Mouse (Mus musculus) ES-Bruce4 (cell line): Measurements from ENCODE around the gene Snip1. TPM values are rescaled to one million over a fixed set of nuclear protein-coding genes. Genes with fewer than 3 reads are reported as not detected.

Experiments used
- H3K27ac ChIP-seq: 2 replicates; pipeline ENCODE4 v1.5.1; 2012; ENCODE audit warnings: low read length, inconsistent platforms; ENCODE audit not compliant: insufficient read depth
- H3K27me3 ChIP-seq: 2 replicates; pipeline ENCODE4 v1.6.1; 2012; ENCODE audit warnings: mild to moderate bottlenecking, low read length, inconsistent platforms; ENCODE audit not compliant: control insufficient read depth, poor library complexity, insufficient read depth, severe bottlenecking
- H3K36me3 ChIP-seq: 2 replicates; pipeline ENCODE4 v1.6.1; 2012; ENCODE audit warnings: inconsistent platforms, mild to moderate bottlenecking, low read length, moderate library complexity; ENCODE audit not compliant: control insufficient read depth, poor library complexity, insufficient read depth, severe bottlenecking
- H3K4me1 ChIP-seq: one replicate; pipeline ENCODE4 v1.8.1; 2011; ENCODE audit warnings: low read length; ENCODE audit not compliant: control insufficient read depth, insufficient read depth
- H3K4me3 ChIP-seq: 2 replicates; pipeline ENCODE4 v1.5.1; 2011; ENCODE audit warnings: low read depth, mild to moderate bottlenecking, low read length
- H3K9ac ChIP-seq: 2 replicates; pipeline ENCODE4 v1.6.1; 2012; ENCODE audit warnings: low read depth, mild to moderate bottlenecking, inconsistent platforms; ENCODE audit not compliant: poor library complexity, severe bottlenecking
- H3K9me3 ChIP-seq: replicated peaks from 2 replicates; pipeline ENCODE4 v1.6.1; 2012; ENCODE audit warnings: mild to moderate bottlenecking, low read length, inconsistent platforms; ENCODE audit not compliant: control insufficient read depth, poor library complexity, insufficient read depth, severe bottlenecking
- CTCF ChIP-seq: IDR thresholded peaks from one replicate; pipeline ENCODE4 v1.8.1; 2011; ENCODE audit warnings: low read depth, low read length
- EP300 ChIP-seq: IDR thresholded peaks from 2 replicates; pipeline ENCODE4 v1.6.1; 2011; ENCODE audit warnings: low read depth, low read length; ENCODE audit not compliant: insufficient read depth
- POLR2A ChIP-seq: IDR thresholded peaks from one replicate; pipeline ENCODE4 v1.8.1; 2011; ENCODE audit warnings: low read length; ENCODE audit not compliant: insufficient read depth
- polyA plus RNA-seq: library from polyadenylated mRNA; stranded (reverse); fragments of >200 nt; gene quantifications from 2 replicates; pipeline ENCODE4 v1.2.4, GENCODE M21; 2011; ENCODE audit warnings: low read depth; ENCODE audit not compliant: missing spikeins, insufficient read depth, insufficient read length

Snip1 gene
- 20.0 and 23.8 TPM in 2 replicates for polyA plus RNA-seq

- no peaks in the 10 kb centered on the region for H3K9me3 ChIP-seq
- H3K27me3 ChIP-seq = no peaks in the 10 kb centered on the region
- H3K27ac ChIP-seq = no peak within 1 kb of the TSS
- peak within 1 kb of the TSS; percentile 100 for H3K4me3 ChIP-seq
- H3K4me1 ChIP-seq = no peaks in the 10 kb centered on the region
- TF ChIP-seq POLR2A = peak; percentile 89
- TF ChIP-seq CTCF = no peak
- peaks cover 19% of the 10 kb centered on the region for H3K36me3 ChIP-seq
- H3K9ac ChIP-seq = peak within 1 kb of the TSS; percentile 82
Measured at GRCm38 (mm10) chr4:125066490-125067370, at the start of gene Snip1. Gene Snip1 (plus strand): TSS chr4:125066672.

DNA sequence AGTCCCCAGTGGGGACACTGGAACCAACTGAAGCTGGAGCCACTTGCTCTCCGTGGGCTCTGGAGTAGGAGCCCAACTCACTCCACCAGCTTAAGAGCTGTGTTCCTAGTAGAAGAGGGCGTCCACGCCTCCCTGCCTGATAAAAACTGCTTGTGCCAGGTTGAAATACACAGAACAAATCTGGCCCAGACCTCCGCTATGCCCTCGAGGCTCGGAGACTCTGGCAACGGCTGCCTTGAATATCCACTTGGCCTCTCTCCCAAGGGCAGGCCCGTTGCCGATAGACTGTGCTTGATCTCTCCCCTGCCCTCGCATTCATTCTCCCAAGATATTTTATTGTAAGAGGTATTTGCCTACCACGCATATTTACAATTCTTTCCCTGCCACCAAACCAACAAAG lies 49.0 kb upstream of the Snip1 start:
- no peaks in the 10 kb centered on the region for H3K4me1 ChIP-seq
- H3K9me3 ChIP-seq = no peaks in the 10 kb centered on the region
- no peak overlapping the region for H3K9ac ChIP-seq
- H3K27ac ChIP-seq = no peak overlapping the region
- H3K36me3 ChIP-seq = no peaks in the 10 kb centered on the region
- TF ChIP-seq POLR2A (no peak), EP300 (no peak), CTCF (no peak)
- no peaks in the 10 kb centered on the region for H3K27me3 ChIP-seq
- H3K4me3 ChIP-seq = no peak overlapping the region

DNA sequence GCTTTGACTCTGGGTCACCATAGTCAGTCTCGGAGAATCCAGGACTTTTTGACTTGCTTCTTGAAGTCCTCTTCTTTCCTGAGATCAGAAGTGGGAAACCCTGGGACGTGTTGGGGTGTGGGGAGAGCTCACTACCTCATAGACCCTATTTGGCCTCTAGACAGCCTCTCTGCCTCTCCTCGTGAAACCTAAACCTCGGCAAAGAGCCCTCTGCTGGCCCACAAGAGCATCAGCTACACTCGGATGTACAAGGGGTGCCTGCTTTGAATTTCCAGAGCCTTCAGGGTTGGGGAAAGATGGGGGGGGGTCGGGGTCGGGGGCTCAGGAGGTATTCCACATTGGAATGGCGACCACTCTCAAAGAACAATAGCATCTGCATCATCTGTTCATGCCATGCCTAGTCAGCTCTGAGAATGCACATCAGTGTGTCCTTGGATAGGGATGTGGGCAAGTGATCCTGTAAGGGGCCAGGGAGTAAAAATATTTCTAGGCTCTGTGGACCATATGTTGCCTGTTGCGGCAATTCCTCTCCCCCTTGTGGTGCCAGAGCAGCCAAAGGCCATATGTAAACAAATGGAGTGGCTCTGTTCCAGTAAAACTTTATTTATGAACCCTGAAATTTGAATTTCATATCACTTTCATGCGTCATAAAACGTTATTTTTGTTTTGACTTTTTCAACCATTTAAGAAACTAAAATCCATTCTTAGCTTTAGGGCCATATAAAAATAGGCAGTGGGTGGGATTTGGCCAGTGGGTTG lies 45.5 kb upstream of the Snip1 start:
- no peak overlapping the region for H3K9ac ChIP-seq
- no peak for TF ChIP-seq POLR2A
- TF ChIP-seq EP300 = no peak
- peak; percentile 58 for TF ChIP-seq CTCF

DNA sequence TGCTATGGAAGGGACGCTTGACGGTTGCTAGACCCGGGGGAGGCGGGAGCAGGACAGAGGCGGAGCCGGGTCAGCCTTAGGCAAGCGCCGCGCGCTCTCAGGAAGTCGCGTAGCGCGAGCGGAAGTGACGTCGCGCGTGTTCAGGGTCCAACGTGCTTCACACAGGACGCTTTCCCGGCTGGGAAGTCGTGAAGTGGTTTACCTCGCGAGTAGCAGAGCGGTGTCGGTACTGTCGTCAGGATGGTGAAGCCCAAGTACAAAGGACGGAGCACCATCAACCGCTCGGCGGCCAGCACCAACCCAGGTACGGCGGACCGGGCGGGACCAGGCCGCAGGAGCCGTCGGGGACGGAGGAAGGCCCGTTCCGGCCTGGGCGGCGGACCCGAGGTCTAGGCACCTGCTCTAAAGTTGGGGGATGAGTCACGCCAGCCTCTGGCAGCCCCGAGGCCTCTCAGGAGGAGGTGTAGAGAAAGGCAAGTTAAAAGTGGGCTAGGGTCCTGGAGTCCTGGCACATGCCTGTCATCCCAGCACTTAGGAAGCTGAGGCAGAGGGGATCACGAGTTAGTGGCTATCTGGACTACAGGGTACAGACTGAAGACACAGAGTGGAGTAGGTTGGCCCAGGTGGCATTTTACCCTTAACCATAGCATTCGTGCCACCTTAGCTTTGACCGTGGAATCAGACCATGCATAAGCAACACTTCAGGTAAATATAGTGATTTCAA lies 36.4 kb upstream of the Snip1 start:
- Histone ChIP-seq H3K9ac (peak overlapping the region; percentile 80), H3K9me3 (no peaks in the 10 kb centered on the region), H3K4me3 (peak overlapping the region; percentile 74), H3K27me3 (no peaks in the 10 kb centered on the region), H3K36me3 (peaks cover 10% of the 10 kb centered on the region), H3K4me1 (no peaks in the 10 kb centered on the region), H3K27ac (no peak overlapping the region)
- TF ChIP-seq POLR2A (peak; percentile 87), CTCF (no peak), EP300 (no peak)

More for the DNA sequence above, 45.5 kb upstream of the Snip1 start:
- Histone ChIP-seq H3K4me3 (no peak overlapping the region), H3K36me3 (no peaks in the 10 kb centered on the region), H3K27me3 (no peaks in the 10 kb centered on the region), H3K27ac (no peak overlapping the region), H3K9me3 (no peaks in the 10 kb centered on the region), H3K4me1 (no peaks in the 10 kb centered on the region)

DNA sequence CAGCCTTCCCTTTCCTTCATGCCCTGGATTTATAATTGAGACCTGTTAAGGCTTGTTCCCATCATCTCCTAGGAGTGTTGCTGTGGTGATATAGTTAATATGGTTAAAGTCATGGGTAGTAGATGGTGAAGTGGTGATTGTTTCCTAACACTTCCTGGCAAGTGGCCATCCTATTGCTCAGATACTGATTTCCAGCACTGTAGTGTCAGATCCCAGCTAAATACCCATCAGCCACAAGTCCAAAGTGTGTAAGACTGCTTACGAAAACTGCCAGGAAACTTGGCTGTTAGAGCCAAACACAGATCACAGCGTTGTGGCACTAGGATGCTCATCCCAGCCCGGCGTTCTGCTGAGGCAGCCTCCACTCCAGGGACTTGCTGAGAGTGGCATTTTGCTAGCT lies 32.1 kb upstream of the Snip1 start:
- Histone ChIP-seq H3K36me3 (peaks cover 33% of the 10 kb centered on the region), H3K4me1 (no peaks in the 10 kb centered on the region), H3K27ac (no peak overlapping the region), H3K9me3 (no peaks in the 10 kb centered on the region), H3K27me3 (no peaks in the 10 kb centered on the region), H3K9ac (no peak overlapping the region), H3K4me3 (no peak overlapping the region)
- TF ChIP-seq CTCF = no peak
- TF ChIP-seq POLR2A = no peak
- TF ChIP-seq EP300 = no peak
